Mouse (Mus musculus) forebrain, embryonic 13.5 days (tissue): ENCODE measurements around the gene Evpl. TPM values are rescaled to one million over a fixed set of nuclear protein-coding genes. Genes with fewer than 3 reads are reported as not detected.

Experiments used
- ATAC-seq: fragments of 200-750 bp; cut with Nextera tagmentation; 2 replicates; pipeline ENCODE4 v1.8.0; 2017
- H3K27ac ChIP-seq: fragments of 300-500 bp; sonication (generic); 2 replicates; pipeline ENCODE4 v1.5.1; 2015; ENCODE audit warnings: inconsistent platforms, mild to moderate bottlenecking, moderate library complexity
- H3K27me3 ChIP-seq: fragments of 300-500 bp; sonication (generic); 2 replicates; pipeline ENCODE4 v1.6.1; 2015; ENCODE audit warnings: mild to moderate bottlenecking, inconsistent platforms
- H3K36me3 ChIP-seq: fragments of 300-500 bp; sonication (generic); 2 replicates; pipeline ENCODE4 v1.6.1; 2015; ENCODE audit warnings: mild to moderate bottlenecking, inconsistent platforms; ENCODE audit not compliant: poor library complexity, severe bottlenecking
- H3K4me1 ChIP-seq: fragments of 300-500 bp; sonication (generic); 2 replicates; pipeline ENCODE4 v1.6.1; 2015; ENCODE audit warnings: inconsistent platforms
- H3K4me2 ChIP-seq: fragments of 300-500 bp; sonication (generic); 2 replicates; pipeline ENCODE4 v1.6.1; 2015; ENCODE audit warnings: inconsistent platforms, mild to moderate bottlenecking, moderate library complexity
- H3K4me3 ChIP-seq: fragments of 300-500 bp; sonication (generic); 2 replicates; pipeline ENCODE4 v1.5.1; 2015; ENCODE audit warnings: mild to moderate bottlenecking, inconsistent platforms
- H3K9ac ChIP-seq: fragments of 300-500 bp; sonication (generic); 2 replicates; pipeline ENCODE4 v1.6.1; 2015; ENCODE audit warnings: mild to moderate bottlenecking, inconsistent platforms
- H3K9me3 ChIP-seq: fragments of 300-500 bp; sonication (generic); replicated peaks from 2 replicates; pipeline ENCODE4 v1.6.1; 2016; ENCODE audit warnings: inconsistent platforms
- WGBS: fragments of 180-500 bp; shearing (Covaris S2); methylation state at CpG from one replicate; pipeline ENCODE4 v1.1.7; 2015; 5-methylcytosine and 5-hydroxymethylcytosine counted together
- polyA plus RNA-seq: library from polyadenylated mRNA; unstranded; fragments of >200 nt; fragmentation: Nextera tagmentation; extraction: Ambion mirVana; gene quantifications from 2 replicates; pipeline ENCODE4 v1.2.1, GENCODE M21; 2015

The Evpl gene
- polyA plus RNA-seq, 1 experiment from 2014 or later: 0.12 TPM

DNA sequence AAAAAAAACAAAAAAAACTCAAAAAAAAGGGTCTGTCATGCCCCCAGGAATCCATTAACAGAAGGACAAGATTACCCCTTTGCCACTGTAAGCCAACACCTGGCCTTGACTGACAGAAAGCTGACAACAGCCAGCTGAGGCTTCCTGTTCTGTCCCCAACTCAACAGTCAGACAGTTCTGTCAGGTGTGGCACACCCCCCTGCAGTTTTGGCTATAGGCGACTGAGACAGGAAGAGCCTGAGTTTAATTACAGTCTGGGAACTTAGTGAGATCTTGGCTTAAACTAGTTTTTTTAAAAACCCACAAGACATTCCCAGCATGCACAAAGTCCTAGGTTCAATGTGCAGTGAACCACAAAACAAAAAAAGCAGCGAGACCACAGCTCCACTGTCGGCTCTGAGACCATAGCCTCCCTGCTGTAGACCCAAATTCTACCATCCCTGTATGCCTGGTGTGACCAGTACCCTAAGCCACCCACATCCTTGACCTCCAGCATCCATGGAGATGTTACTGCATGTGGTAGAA is 15.3 kb upstream of the Evpl start:
- Histone ChIP-seq H3K27ac (no peak overlapping the region), H3K4me1 (no peaks in the 10 kb centered on the region), H3K4me3 (no peak overlapping the region), H3K36me3 (peaks cover 96% of the 10 kb centered on the region), H3K9ac (no peak overlapping the region), H3K9me3 (no peaks in the 10 kb centered on the region), H3K27me3 (no peaks in the 10 kb centered on the region), H3K4me2 (no peak overlapping the region)
- no peak for ATAC-seq
- 78% methylated on average over 3 of the region's 3 CpGs for WGBS

DNA sequence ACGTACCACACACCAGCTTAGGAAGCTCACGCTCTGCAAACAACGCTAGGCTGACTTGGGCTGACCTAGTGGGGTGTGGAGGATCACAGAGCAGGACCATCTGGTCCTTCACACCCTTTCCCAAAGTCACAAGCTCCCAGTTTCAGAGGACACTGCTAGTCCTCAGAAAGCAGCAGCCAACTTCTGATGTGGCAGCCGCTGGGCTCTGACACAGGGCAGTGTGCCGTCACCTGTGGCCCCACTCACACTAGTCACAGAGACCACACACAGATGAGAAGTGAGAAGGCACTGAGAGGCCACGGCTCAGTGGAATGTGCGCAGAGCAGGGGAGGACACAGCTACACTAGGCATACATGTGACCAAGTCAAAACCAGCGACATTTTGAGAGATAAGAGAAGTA is 13.0 kb upstream of the Evpl start:
- peaks cover 96% of the 10 kb centered on the region for H3K36me3 ChIP-seq
- H3K27ac ChIP-seq: no peak overlapping the region
- H3K4me2 ChIP-seq: no peak overlapping the region
- no peak overlapping the region for H3K4me3 ChIP-seq
- no peak overlapping the region for H3K9ac ChIP-seq
- ATAC-seq: no peak
- no peaks in the 10 kb centered on the region for H3K27me3 ChIP-seq
- 95% methylated on average over 8 of the region's 8 CpGs for WGBS
- H3K9me3 ChIP-seq: no peaks in the 10 kb centered on the region
- no peaks in the 10 kb centered on the region for H3K4me1 ChIP-seq

DNA sequence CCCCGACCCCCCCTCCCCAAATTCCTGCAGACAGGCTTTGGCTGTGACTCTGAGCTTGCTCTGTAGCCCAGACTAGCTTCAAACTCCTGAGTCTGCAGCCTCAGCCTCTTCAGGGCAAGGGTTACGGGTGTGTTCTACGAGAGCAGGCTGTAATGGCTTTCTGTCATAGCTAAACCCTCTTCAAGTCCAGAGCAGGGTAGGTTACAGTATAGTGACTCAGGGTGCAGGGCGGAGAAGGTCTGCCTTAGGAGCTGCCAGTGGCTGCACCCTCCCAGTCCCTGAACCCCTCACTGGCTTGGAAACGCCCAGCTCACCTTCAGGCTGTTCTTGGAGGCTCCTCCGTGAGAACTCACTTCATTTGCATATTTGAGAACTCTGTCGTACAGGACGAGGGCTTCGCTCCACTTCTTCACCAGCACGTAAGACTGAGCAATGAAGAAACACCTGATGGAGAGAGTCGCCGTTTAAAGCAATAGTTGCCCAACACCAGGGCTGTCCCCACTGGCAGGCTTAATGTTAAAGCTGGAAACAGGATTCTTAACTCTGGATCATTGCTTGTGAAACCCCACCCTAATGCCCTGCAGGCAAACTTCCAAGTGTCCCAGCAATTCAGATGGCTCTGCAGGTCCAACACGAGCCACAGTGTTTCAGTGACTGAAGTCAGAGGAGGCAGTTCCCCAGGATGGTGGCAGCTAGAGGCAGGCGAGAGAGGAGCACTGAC is 9.8 kb upstream of the Evpl start:
- Histone ChIP-seq H3K4me3 (no peak overlapping the region), H3K4me1 (no peaks in the 10 kb centered on the region), H3K27me3 (no peaks in the 10 kb centered on the region), H3K36me3 (peaks cover 100% of the 10 kb centered on the region), H3K27ac (no peak overlapping the region), H3K9ac (no peak overlapping the region), H3K4me2 (no peak overlapping the region), H3K9me3 (no peaks in the 10 kb centered on the region)
- no peak for ATAC-seq
- 88% methylated on average over 14 of the region's 14 CpGs for WGBS

DNA sequence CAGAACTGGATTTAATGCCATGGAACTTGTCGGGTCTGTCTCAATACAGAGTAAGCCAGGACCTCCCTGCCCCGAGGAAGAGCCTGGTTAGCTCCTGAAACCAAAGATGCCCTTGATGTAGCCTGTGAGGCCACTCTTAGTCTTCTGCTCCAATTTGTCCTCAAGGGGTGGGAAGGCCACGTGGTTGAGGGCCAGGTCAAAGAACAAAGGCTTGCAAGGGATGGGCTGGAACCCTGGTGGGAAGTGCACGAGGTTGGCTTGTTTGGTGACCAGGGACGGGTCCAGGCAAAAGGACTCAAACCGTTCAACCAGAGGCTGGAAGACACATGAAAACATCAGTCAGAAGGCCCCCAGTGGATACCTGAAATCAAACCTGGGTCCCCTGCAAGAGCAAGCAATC is 7.7 kb upstream of the Evpl start:
- Histone ChIP-seq H3K4me3 (no peak overlapping the region), H3K27ac (no peak overlapping the region), H3K9ac (no peak overlapping the region), H3K4me1 (no peaks in the 10 kb centered on the region), H3K9me3 (no peaks in the 10 kb centered on the region), H3K27me3 (no peaks in the 10 kb centered on the region), H3K4me2 (no peak overlapping the region), H3K36me3 (peaks cover 82% of the 10 kb centered on the region)
- 80% methylated on average over 6 of the region's 6 CpGs for WGBS
- ATAC-seq: no peak

DNA sequence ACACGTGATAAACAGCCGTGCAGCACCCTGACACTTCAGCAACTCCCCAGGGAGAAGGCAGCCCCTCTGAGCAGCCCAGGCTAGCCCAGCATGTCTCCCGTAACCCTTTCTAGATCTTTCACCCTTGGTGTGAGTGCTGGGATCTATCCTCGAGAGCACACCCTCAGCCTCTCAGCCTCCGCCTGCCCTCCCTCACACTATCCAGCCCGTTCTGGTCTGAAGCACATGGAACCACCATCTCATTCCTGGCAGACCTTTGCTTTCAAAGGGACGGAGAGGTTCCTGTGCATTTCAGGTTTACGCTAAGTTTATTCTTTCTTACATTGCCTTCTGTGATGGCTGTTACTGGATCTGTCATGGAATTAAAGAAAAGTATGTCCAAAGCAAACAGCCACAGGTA is 6.7 kb upstream of the Evpl start:
- Histone ChIP-seq H3K9me3 (no peaks in the 10 kb centered on the region), H3K9ac (no peak overlapping the region), H3K4me1 (no peaks in the 10 kb centered on the region), H3K4me2 (no peak overlapping the region), H3K36me3 (peaks cover 72% of the 10 kb centered on the region), H3K4me3 (no peak overlapping the region), H3K27ac (no peak overlapping the region), H3K27me3 (0 out of 2 replicates have a peak, but pooled peaks cover 3% of the 10 kb centered on the region)
- ATAC-seq: no peak
- 89% methylated on average over 8 of the region's 8 CpGs for WGBS

DNA sequence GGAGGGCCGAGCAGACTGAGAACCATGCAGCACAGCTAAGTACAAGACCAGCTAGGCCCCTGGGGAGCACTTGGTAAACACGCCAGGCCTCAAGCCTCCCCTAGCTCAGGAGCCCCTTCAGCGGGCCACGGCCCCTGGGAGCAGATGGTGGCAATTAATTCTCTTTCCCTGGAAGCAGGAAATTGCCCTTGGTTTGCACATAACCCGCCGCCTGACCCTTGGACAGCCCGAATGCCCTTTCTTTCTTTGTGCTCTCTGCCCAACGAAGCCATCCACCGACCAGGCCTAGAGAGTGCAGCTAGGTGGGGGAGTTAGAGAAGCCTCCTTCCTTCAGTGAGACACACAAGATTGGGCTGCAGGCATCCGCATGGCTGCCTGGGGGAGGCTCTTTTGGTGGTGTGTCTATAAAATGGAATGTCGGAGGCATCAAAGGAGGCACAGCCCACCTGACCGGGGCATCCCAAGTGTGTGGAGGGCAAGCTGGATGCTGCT is 3.9 kb upstream of the Evpl start:
- H3K27ac ChIP-seq: no peak overlapping the region
- 0 out of 2 replicates have a peak, but pooled peaks cover 3% of the 10 kb centered on the region for H3K4me1 ChIP-seq
- no peak for ATAC-seq
- no peaks in the 10 kb centered on the region for H3K9me3 ChIP-seq
- H3K36me3 ChIP-seq: peaks cover 44% of the 10 kb centered on the region
- H3K4me3 ChIP-seq: no peak overlapping the region
- H3K4me2 ChIP-seq: no peak overlapping the region
- WGBS: 67% methylated on average over 12 of the region's 12 CpGs
- H3K9ac ChIP-seq: no peak overlapping the region
- H3K27me3 ChIP-seq: peaks cover 27% of the 10 kb centered on the region

DNA sequence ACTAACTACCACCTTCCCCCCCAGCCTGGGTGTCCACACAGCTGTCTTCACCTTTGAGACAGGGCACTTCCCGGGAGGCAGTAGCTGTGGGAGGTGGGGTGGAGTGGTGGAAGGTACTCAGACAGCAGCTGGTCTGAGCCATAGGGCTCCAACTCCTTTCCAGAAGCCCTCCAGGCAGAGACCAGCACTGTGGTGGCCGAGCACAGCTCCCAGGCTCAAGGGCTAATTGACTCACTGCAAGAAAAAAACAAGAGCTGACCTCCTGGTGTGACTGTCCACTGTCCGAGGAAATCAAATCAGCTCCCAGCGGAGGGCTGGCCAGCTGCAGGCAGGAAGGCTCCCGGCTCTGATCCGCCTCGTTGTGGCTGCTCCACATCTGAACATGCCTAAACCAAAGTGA is 1.9 kb upstream of the Evpl start:
- no peak overlapping the region for H3K4me2 ChIP-seq
- WGBS: 6% methylated on average over 7 of the region's 7 CpGs
- peaks cover 28% of the 10 kb centered on the region for H3K27me3 ChIP-seq
- no peak overlapping the region for H3K27ac ChIP-seq
- no peak overlapping the region for H3K9ac ChIP-seq
- ATAC-seq: no peak
- no peaks in the 10 kb centered on the region for H3K9me3 ChIP-seq
- H3K4me1 ChIP-seq: 0 out of 2 replicates have a peak, but pooled peaks cover 3% of the 10 kb centered on the region
- H3K4me3 ChIP-seq: no peak overlapping the region
- H3K36me3 ChIP-seq: peaks cover 24% of the 10 kb centered on the region

DNA sequence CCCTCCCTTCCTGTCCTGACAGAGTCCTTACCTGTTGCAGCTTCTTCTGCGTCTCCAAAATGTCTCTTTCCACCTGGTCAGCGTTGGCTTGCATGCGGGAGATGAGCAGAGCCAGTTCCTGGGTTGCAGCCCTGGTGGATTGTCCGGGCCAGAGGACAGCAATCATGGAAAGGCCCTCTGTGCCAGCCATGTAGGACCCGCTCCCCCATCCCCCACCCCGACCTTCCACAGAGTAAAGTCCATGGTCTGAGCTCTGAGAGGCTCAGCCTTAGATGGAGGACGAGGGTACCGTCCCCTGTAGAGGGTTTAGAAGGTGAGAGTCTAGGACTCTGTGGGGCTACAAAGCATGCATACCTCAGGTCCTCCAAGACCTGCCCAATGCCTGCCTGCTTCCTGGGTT is 3.0 kb downstream of the Evpl start:
- Histone ChIP-seq H3K4me3 (no peak overlapping the region), H3K4me2 (no peak overlapping the region), H3K9me3 (no peaks in the 10 kb centered on the region), H3K27ac (no peak overlapping the region), H3K27me3 (peaks cover 47% of the 10 kb centered on the region), H3K4me1 (0 out of 2 replicates have a peak, but pooled peaks cover 7% of the 10 kb centered on the region), H3K36me3 (no peaks in the 10 kb centered on the region), H3K9ac (no peak overlapping the region)
- ATAC-seq: no peak
- 85% methylated on average over 8 of the region's 8 CpGs for WGBS

DNA sequence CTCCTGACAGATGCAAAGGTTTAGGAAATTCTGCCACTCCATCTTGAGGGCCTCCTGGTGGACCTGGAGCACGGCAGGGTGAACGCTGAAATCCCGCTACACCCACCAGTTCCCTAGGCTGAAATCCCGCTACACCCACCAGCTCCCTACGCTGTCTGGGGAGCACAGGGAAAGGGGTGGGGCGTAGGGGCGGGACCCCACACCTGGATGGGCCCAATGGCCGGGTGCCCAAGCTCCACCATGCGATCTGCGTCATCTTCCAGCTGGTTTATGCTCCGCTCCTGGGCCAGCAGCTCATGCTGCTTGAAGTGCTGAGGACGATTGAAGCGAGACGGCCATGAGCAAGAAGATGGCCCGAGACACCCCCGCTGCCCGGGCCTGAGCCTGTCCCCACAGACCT is 5.5 kb downstream of the Evpl start:
- Histone ChIP-seq H3K4me1 (0 out of 2 replicates have a peak, but pooled peaks cover 3% of the 10 kb centered on the region), H3K9me3 (no peaks in the 10 kb centered on the region), H3K36me3 (no peaks in the 10 kb centered on the region), H3K27me3 (peaks cover 26% of the 10 kb centered on the region), H3K4me2 (peak overlapping the region; percentile 7; the same call in 1 of the 2 replicates), H3K27ac (no peak overlapping the region), H3K4me3 (no peak overlapping the region), H3K9ac (0 out of 2 replicates have a peak overlapping the region, but pooled peaks have one; percentile 4)
- no peak for ATAC-seq
- WGBS: 19% methylated on average over 16 of the region's 17 CpGs

DNA sequence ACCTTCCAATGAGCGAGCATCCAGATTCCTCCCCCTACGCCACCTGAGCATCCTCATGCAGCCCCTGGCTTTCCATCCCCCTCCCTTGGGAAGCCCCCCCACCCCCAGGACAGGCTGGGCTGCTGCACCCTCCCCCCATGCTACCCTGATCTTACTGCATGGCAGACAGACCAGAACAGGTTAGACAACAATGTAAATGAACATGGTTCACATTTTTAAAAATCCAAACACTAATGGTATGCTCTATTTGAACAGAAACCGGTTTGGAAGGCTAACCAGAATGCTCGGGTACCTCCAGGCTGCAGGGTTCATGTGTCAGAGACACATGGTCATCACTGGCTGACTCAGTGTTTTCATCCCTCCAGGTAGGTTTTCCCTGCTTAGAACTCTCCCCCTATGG is 9.2 kb downstream of the Evpl start:
- H3K9me3 ChIP-seq: no peaks in the 10 kb centered on the region
- no peak overlapping the region for H3K9ac ChIP-seq
- peaks cover 30% of the 10 kb centered on the region for H3K27me3 ChIP-seq
- WGBS: 80% methylated on average over 4 of the region's 4 CpGs
- H3K4me3 ChIP-seq: no peak overlapping the region
- H3K36me3 ChIP-seq: no peaks in the 10 kb centered on the region
- no peak overlapping the region for H3K27ac ChIP-seq
- 0 out of 2 replicates have a peak, but pooled peaks cover 3% of the 10 kb centered on the region for H3K4me1 ChIP-seq
- H3K4me2 ChIP-seq: no peak overlapping the region
- ATAC-seq: no peak

DNA sequence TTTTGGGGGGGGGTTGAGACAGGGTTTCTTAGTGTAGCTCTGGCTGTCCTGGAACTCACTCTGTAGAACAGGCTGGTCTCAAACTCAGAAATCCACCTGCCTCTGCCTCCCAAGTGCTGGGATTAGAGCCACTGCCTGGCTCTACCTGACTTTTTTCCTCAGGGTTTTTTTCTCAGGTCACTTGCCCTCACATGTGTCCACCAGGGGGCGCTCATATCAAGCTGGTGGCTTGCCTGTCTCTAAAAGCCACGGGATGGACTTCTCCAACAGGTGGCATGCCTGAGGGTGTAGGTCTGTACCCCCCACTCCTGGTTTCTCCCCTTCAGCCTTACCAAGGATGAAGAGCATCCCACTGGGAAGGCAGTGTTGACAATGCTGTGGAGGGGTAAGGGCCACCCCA is 11.5 kb downstream of the Evpl start:
- no peak for ATAC-seq
- Histone ChIP-seq H3K27ac (no peak overlapping the region), H3K27me3 (peaks cover 41% of the 10 kb centered on the region), H3K4me1 (peaks cover 12% of the 10 kb centered on the region; the same call in 1 of the 2 replicates), H3K9me3 (0 out of 2 replicates have a peak, but pooled peaks cover 3% of the 10 kb centered on the region), H3K4me3 (no peak overlapping the region), H3K9ac (no peak overlapping the region), H3K36me3 (no peaks in the 10 kb centered on the region), H3K4me2 (no peak overlapping the region)
- WGBS: 2% methylated on average over 2 of the region's 2 CpGs

DNA sequence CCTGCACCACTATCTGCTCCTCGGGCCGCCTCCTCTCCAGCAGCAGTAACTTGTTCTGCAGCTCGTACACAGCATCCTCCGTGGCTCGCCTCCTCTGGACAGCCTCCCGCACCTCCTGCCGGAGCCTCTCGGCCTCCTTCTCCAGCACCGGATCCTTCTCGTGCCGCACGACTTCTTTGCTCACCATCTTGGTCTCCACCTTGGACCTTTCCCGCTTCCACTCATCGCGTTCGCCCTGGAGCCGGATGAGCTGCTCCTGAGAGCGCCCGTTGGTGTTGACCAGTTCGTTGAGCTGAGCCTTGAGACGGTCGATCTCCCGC is 15.2 kb downstream of the Evpl start:
- peak overlapping the region; percentile 22; the same call in 1 of the 2 replicates for H3K9ac ChIP-seq
- no peaks in the 10 kb centered on the region for H3K36me3 ChIP-seq
- 14% methylated on average over 23 of the region's 23 CpGs for WGBS
- H3K4me2 ChIP-seq: peak overlapping the region; percentile 56
- 0 out of 2 replicates have a peak, but pooled peaks cover 3% of the 10 kb centered on the region for H3K9me3 ChIP-seq
- H3K27me3 ChIP-seq: peaks cover 51% of the 10 kb centered on the region
- H3K27ac ChIP-seq: no peak overlapping the region
- no peak for ATAC-seq
- H3K4me3 ChIP-seq: peak overlapping the region; percentile 26
- H3K4me1 ChIP-seq: peaks cover 30% of the 10 kb centered on the region
